In genomic region chr11:43723411-43723810, GRCm38 (mm10) we compare ENCODE assay signal across 21 mouse cellular contexts. TPM values are rescaled to one million over a fixed set of nuclear protein-coding genes. Genes with fewer than 3 reads are reported as not detected.
DNase-seq lines count a peak whose midpoint lies in the region; ATAC-seq lines count a peak whose summit lies in the region.
"Had no signal": no experiment of that assay in that cellular context is flagged by ENCODE, and none has a peak within 500 bp of the region (broad histone marks: within the 10 kb centered on the region; RNA-seq: fewer than 3 reads in every experiment).

No protein-coding gene starts in this region.

- H3K9ac ChIP-seq in intestine, embryonic 14.5 days (ENCODE audit: low read length) = no peak overlapping the region
- no peak overlapping the region for H3K9ac ChIP-seq in intestine, embryonic 16.5 days (ENCODE audit: low read depth, low read length)
- no peak overlapping the region for H3K9ac ChIP-seq in midbrain, embryonic 11.5 days (ENCODE audit: low read length)
- no peak overlapping the region for H3K9ac ChIP-seq in midbrain, embryonic 15.5 days
- H3K9ac ChIP-seq: embryonic facial prominence, embryonic 13.5 days; embryonic facial prominence, embryonic 15.5 days; forebrain, embryonic 12.5 days had no signal

- H3K36me3 ChIP-seq in intestine, embryonic 14.5 days (ENCODE audit: control insufficient read depth, insufficient read depth, low read length) = peaks cover 43% of the 10 kb centered on the region
- H3K36me3 ChIP-seq in intestine, embryonic 16.5 days (ENCODE audit: control insufficient read depth, insufficient read depth, low read length) = peaks cover 4% of the 10 kb centered on the region; the same call in 1 of the 2 replicates
- H3K36me3 ChIP-seq in midbrain, embryonic 11.5 days (ENCODE audit: control insufficient read depth, insufficient read depth, low read length) = 0 out of 2 replicates have a peak, but pooled peaks cover 3% of the 10 kb centered on the region
- H3K36me3 ChIP-seq in midbrain, embryonic 15.5 days (replicated peaks) = peaks cover 16% of the 10 kb centered on the region; the same call in 1 of the 2 replicates

- H3K27ac ChIP-seq in intestine, embryonic 14.5 days (ENCODE audit: low read depth) = no peak overlapping the region
- H3K27ac ChIP-seq in intestine, embryonic 16.5 days (ENCODE audit: low read length) = no peak overlapping the region
- no peak overlapping the region for H3K27ac ChIP-seq in midbrain, embryonic 11.5 days (ENCODE audit: low read depth, low read length)
- no peak overlapping the region for H3K27ac ChIP-seq in midbrain, embryonic 15.5 days
- H3K27ac ChIP-seq: embryonic facial prominence, embryonic 13.5 days; embryonic facial prominence, embryonic 15.5 days; forebrain, embryonic 10.5 days; forebrain, embryonic 12.5 days had no signal

- H3K9me3 ChIP-seq in intestine, embryonic 14.5 days (ENCODE audit: control insufficient read depth, low read length) = no peaks in the 10 kb centered on the region
- H3K9me3 ChIP-seq in intestine, embryonic 16.5 days (ENCODE audit: control insufficient read depth, low read length) = no peaks in the 10 kb centered on the region
- no peaks in the 10 kb centered on the region for H3K9me3 ChIP-seq in midbrain, embryonic 11.5 days (ENCODE audit: control insufficient read depth, low read length)
- H3K9me3 ChIP-seq in midbrain, embryonic 15.5 days = no peaks in the 10 kb centered on the region
- H3K9me3 ChIP-seq: embryonic facial prominence, embryonic 13.5 days; embryonic facial prominence, embryonic 15.5 days; forebrain, embryonic 10.5 days; forebrain, embryonic 12.5 days had no signal

- no peak overlapping the region for H3K4me3 ChIP-seq in intestine, embryonic 14.5 days (ENCODE audit: low read depth, low read length)
- no peak overlapping the region for H3K4me3 ChIP-seq in intestine, embryonic 16.5 days (ENCODE audit: low read length)
- no peak overlapping the region for H3K4me3 ChIP-seq in midbrain, embryonic 11.5 days (ENCODE audit: low read depth, low read length)
- H3K4me3 ChIP-seq in midbrain, embryonic 15.5 days = no peak overlapping the region
- H3K4me3 ChIP-seq: embryonic facial prominence, embryonic 13.5 days; embryonic facial prominence, embryonic 15.5 days; erythroblast, embryonic 14.5 days; forebrain, embryonic 10.5 days; forebrain, embryonic 12.5 days had no signal

- H3K27me3 ChIP-seq in intestine, embryonic 14.5 days (replicated peaks; ENCODE audit: control insufficient read depth, insufficient read depth, low read length) = no peaks in the 10 kb centered on the region
- no peaks in the 10 kb centered on the region for H3K27me3 ChIP-seq in intestine, embryonic 16.5 days (replicated peaks; ENCODE audit: control insufficient read depth, insufficient read depth, low read length)
- H3K27me3 ChIP-seq in midbrain, embryonic 11.5 days (ENCODE audit: control insufficient read depth, insufficient read depth, low read length) = no peaks in the 10 kb centered on the region
- H3K27me3 ChIP-seq in midbrain, embryonic 15.5 days (replicated peaks) = no peaks in the 10 kb centered on the region
- H3K27me3 ChIP-seq: embryonic facial prominence, embryonic 13.5 days; embryonic facial prominence, embryonic 15.5 days; forebrain, embryonic 12.5 days had no signal

- DNase-seq in intestine, embryonic 14.5 days (ENCODE audit: low spot score) = peak; percentile 51
- DNase-seq in midbrain, embryonic 11.5 days (ENCODE audit: low spot score, missing footprints) = peak; percentile 72
- no peak for DNase-seq in cerebellum, adult 18-20 months
- DNase-seq: adrenal gland, adult 2 months; adrenal gland, postnatal 10 days; adrenal gland, postnatal 25 days; cerebellum, adult 11-12 months; cerebellum, adult 8-10 months; cerebellum, adult 9-11 months; cerebellum, postnatal 14 days; cerebellum, postnatal 36 days; embryo, embryonic 11 days had no signal

- ATAC-seq in intestine, embryonic 14.5 days (replicated peaks; ENCODE audit: low FRiP score, low TSS enrichment, low read depth) = no peak
- ATAC-seq in intestine, embryonic 16.5 days = no peak; the same call in 1 of the 2 replicates
- no peak for ATAC-seq in midbrain, embryonic 11.5 days (ENCODE audit: low FRiP score)
- no peak for ATAC-seq in midbrain, embryonic 15.5 days (replicated peaks)
- ATAC-seq: forebrain, embryonic 14.5 days; forebrain, embryonic 16.5 days had no signal

- WGBS in intestine, embryonic 14.5 days = 84% methylated on average over 3 of the region's 3 CpGs
- WGBS in intestine, embryonic 16.5 days = 78% methylated on average over 3 of the region's 3 CpGs
- WGBS in midbrain, embryonic 11.5 days = 89% methylated on average over 3 of the region's 3 CpGs
- WGBS in midbrain, embryonic 15.5 days = 98% methylated on average over 3 of the region's 3 CpGs

- H3K4me1 ChIP-seq in intestine, embryonic 14.5 days (replicated peaks; ENCODE audit: control insufficient read depth, insufficient read depth, low read length) = no peaks in the 10 kb centered on the region; the same call in 1 of the 2 replicates
- H3K4me1 ChIP-seq in intestine, embryonic 16.5 days (ENCODE audit: control insufficient read depth, insufficient read depth, low read length) = no peaks in the 10 kb centered on the region
- no peaks in the 10 kb centered on the region for H3K4me1 ChIP-seq in midbrain, embryonic 11.5 days (ENCODE audit: control insufficient read depth, insufficient read depth, low read length)
- no peaks in the 10 kb centered on the region for H3K4me1 ChIP-seq in midbrain, embryonic 15.5 days
- H3K4me1 ChIP-seq: embryonic facial prominence, embryonic 13.5 days; embryonic facial prominence, embryonic 15.5 days; forebrain, embryonic 10.5 days; forebrain, embryonic 12.5 days had no signal

- H3K4me2 ChIP-seq in intestine, embryonic 14.5 days (ENCODE audit: low read length) = no peak overlapping the region
- H3K4me2 ChIP-seq in intestine, embryonic 16.5 days (ENCODE audit: low read depth, low read length) = no peak overlapping the region
- H3K4me2 ChIP-seq in midbrain, embryonic 11.5 days = no peak overlapping the region
- no peak overlapping the region for H3K4me2 ChIP-seq in midbrain, embryonic 15.5 days
- H3K4me2 ChIP-seq: embryonic facial prominence, embryonic 13.5 days; embryonic facial prominence, embryonic 15.5 days; forebrain, embryonic 12.5 days had no signal

RNA-seq across cellular contexts. Expression of gene Ttc1, which starts 24.4 kb away (rescaled TPM):
- 58.2 and 66.3 TPM in 2 replicates for polyA plus RNA-seq in intestine, embryonic 14.5 days (2014; fragmentation: Nextera tagmentation; extraction: Ambion mirVana)
- 50.7 and 53.7 TPM in 2 replicates for polyA plus RNA-seq in intestine, embryonic 16.5 days (2015; fragmentation: Nextera tagmentation; extraction: Ambion mirVana)
- 86.0 and 87.0 TPM in 2 replicates for polyA plus RNA-seq in midbrain, embryonic 11.5 days (2014; fragmentation: Nextera tagmentation; extraction: Ambion mirVana)
- 73.8 and 77.8 TPM in 2 replicates for polyA plus RNA-seq in midbrain, embryonic 15.5 days (2015; fragmentation: Nextera tagmentation; extraction: Ambion mirVana)

RNA-seq across cellular contexts. Expression of gene Pwwp2a, which starts 41.6 kb away (rescaled TPM):
- polyA plus RNA-seq in intestine, embryonic 14.5 days (2014; fragmentation: Nextera tagmentation; extraction: Ambion mirVana) = 36.1 and 39.1 TPM in 2 replicates
- polyA plus RNA-seq in intestine, embryonic 16.5 days (2015; fragmentation: Nextera tagmentation; extraction: Ambion mirVana) = 7.6 and 8.6 TPM in 2 replicates
- 42.8 and 44.8 TPM in 2 replicates for polyA plus RNA-seq in midbrain, embryonic 11.5 days (2014; fragmentation: Nextera tagmentation; extraction: Ambion mirVana)
- 29.0 and 33.1 TPM in 2 replicates for polyA plus RNA-seq in midbrain, embryonic 15.5 days (2015; fragmentation: Nextera tagmentation; extraction: Ambion mirVana)

Comparison
In these comparisons a context has a peak if more than half of its experiments do, and no peak if none do; other contexts are left out.
1. DNase-seq: peak in intestine, embryonic 14.5 days (single experiment) and midbrain, embryonic 11.5 days (single experiment); none in cerebellum, adult 18-20 months (0 of 2).